Mouse (Mus musculus): ENCODE data around the gene Scyl1.
"Not testable (repeated sequence)": the region's sequence is repeated elsewhere in the genome, so short reads cannot be mapped to it uniquely, and the experiment has no call there.

Scyl1 gene

DNA sequence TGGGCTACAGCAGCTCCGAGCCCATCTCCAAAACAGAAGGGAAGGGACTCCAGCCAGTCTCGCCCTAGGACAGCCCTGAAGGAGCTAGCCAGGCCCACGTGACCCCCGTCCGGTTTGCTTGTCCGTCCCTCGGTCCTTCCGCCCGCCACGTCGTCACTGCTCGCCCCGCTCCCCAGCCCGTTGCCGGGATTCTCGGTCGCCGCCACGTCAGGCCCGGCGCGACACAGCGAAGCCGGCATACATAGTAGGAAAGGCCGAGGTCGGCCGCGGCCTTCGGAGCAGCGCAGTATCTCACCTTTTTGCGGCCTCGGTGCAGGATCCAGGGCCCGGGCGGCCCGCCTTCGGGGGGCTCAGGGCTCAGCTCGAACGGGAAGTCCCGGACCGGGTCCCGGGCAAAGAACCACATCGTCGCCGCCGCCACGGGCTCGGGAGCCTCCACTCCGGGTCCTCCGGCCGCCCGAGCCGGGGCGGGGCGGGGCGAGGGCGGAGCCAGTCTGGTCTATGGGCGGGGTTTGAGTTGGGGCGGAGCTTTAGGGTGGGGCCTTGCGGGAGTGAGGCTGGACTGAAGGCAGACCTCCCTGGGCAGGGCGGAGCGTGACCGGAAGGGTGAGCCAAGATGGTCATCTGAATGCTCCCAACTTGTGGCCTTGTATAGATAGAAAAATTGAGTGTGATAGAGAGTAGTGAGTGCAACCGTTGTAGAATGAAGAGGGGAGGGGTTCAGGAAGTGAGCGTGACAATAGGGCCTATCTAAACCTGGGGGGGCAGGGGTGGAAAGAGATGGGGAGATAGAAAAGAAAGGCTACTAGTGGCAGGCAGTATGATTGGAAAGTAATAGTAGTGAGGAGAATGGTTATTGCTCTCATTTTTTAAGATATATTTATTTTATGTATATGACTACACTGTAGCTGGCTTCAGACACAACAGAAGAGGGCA, at the start of gene Scyl1:
Scyl1 (minus strand) TSS at position 495 of the 936 bp plus-strand sequence.
- peak; percentile 65 for DNase-seq (ENCODE audit: low read depth, low spot score)

- DNase-seq (ENCODE audit: low read depth, low spot score): no peak
These were observed 48.3 kb upstream of the Scyl1 start for GRCm38 (mm10) chr19:5819549-5819948.

- no peak for DNase-seq (ENCODE audit: low read depth, low spot score)
These were observed 47.4 kb upstream of the Scyl1 start for GRCm38 (mm10) chr19:5818590-5818977.

DNA sequence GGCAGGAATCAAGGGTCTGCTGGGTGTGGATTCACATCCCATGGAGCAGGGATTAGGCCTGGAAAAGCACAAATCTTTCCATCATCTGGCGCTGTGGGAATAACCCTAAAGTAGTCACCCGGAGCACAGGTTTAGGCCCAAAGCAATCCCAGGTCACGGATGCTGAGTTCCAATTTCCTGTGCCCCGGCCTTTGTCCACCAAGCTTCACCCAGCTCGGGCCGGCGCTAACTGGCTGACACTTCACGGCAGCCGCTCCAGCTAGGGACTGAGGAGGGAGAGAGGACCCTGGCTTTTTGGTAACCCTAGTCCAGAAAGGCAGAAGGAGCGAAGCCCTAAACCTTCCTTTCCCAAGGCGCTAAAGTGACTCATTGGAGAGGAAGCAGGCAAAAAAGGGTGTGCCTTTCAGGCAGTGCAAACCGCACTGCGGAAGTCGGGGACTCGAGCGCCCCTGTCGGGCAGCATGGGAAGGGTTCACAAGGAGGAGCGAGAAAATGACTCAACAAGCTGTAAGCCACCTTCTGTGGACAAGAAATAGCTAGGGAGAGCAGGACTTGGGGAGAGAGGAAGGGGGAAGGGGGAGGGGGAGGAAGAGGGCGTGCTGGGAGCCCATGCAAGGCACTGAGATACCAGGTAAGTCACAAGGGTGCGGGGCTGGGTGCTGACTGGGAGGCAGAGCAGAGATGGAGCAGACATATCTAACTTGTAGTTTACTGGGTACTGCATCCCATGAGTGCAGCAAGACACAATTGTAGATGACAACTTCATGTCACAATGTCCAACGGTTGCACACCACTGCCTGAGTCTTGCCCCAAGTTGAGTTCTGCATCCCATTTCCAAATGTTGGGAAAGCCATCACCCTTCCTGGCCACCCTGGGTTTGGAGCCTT, 46.7 kb upstream of the Scyl1 start:
- peak; percentile 54 for DNase-seq (ENCODE audit: low read depth, low spot score)

- no peak for DNase-seq (ENCODE audit: low read depth, low spot score)
These were observed 44.7 kb upstream of the Scyl1 start for GRCm38 (mm10) chr19:5815928-5816327.

DNA sequence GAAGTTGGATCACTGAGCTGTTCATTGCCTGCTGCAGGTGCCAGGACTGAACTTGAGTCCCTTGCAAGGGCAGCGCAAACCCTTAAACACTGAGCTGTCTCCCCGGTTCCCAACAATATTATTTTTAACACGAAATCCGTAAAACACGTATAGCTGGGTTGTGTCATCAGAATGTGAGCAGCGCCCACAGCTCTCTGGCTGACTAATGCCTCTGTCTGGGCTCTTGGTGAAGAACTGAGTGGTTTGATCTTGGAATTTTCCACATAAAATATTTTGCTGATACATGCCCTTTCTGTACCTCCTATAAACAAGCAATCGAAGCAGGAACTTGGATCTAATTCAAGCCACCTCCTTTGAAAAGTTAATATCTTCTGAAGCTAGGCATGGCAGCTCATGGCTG, 43.8 kb upstream of the Scyl1 start:
- no peak for DNase-seq (ENCODE audit: low read depth, low spot score)

DNA sequence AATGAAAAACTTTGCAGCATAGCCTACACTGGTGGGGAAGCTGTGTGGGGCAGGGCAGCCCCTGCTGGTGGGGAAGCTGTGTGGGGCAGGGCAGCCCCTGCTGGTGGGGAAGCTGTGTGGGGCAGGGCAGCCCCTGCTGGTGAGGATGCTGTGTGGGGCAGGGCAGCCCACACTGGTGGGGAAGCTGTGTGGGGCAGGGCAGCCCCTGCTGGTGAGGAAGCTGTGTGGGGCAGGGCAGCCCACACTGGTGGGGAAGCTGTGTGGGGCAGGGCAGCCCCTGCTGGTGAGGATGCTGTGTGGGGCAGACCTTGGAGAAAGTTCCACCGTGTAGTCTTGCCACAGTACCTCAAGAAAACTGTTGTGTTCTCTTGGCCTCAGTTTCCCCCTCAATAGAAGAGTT, 42.8 kb upstream of the Scyl1 start:
- not testable (repeated sequence) for DNase-seq (ENCODE audit: low read depth, low spot score)

DNA sequence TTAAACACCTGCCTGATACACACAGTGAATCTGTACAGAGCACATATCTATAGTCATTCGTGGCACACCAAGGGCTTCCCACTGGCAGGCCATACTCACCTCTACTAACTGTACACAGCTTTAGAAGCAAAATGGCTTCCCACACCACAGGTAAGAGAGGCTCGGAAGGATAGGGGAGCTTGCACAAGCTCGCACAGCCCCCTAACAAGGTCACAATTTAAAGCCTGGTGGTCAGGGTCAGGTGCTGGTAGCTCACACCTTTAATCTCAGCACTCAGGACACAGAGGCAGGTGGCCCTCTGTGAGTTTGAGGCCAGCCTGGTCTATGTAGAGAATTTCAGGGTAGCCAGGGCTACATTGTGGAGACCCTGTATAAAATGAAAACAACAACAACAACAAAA, 42.3 kb upstream of the Scyl1 start:
- no peak for DNase-seq (ENCODE audit: low read depth, low spot score)

DNA sequence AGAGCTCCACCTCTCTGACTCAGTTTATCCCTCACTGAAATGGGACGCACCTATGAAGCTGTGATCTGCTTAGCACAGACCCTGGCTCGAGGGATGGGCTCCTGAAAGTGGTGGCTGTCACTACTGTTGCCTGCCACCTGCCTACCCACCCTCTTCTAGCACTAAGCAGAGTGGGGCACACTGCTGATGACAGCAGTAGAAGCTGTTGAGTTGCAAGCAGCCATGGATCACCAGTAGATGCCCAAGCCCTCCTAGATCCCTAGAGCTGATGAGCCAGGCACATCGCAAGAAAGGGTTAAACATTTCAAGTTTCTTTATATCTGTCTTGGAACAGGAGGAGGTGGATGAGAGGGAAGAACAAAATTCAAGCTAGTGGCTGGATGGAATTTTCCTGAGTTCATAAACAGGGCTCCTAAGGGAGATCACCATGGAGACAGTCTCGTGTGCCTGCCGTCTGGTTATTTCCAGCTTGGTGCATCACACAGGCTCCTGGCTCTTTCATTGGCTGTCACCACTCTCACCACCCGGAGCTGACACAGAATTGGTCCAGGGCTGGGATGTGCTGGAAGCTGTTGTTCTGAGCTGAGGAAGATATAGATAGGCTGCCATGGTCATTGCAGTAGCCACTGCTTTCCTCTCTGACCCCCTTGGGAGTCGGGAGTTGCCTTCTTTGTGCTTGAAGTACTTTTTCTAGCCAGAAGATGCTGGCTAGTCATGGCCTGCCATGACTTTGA, 40.7 kb upstream of the Scyl1 start:
- peak; percentile 94 for DNase-seq (ENCODE audit: low read depth, low spot score)

- no peak for DNase-seq (ENCODE audit: low read depth, low spot score)
These were observed 39.8 kb upstream of the Scyl1 start for GRCm38 (mm10) chr19:5810840-5811563.

DNA sequence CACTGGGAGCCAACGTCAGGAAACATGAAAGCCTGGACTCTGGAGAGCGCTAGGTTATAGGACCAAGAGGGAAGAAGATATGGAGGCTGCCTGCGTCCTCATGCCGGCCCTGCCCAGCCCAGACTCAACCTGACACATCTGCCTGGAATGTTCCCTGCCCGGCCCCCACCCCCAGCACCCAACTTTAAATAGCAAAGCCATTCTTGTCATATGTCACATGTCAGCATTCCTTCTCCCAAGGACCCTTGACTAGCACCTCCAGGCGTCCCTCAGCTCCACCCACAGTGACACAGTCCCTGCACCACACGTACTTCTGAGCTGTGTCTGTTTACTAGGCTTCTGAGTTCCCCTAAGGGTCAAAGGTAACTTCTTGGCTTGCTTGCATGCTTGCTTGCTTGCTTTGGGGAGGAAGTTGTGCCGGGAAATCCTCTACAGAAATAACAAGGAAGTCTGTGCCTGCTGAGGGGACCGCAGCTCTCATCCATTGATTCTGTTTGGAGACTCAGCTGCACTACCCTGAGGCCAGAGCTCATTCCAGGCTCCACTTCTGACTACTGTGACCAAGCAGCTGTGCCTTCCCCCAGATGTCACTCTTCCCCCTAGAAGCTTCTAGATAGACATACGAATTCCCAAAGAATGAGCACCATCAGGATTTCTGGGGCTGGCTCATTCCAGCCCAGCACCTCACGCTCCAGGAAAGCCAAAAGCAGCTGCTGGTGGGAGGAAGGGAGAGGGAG, 39.1 kb upstream of the Scyl1 start:
- no peak for DNase-seq (ENCODE audit: low read depth, low spot score)

- DNase-seq (ENCODE audit: low read depth, low spot score): no peak
These were observed 38.5 kb upstream of the Scyl1 start for GRCm38 (mm10) chr19:5809712-5810089.

GRCm38 (mm10) chr19:5808955-5809711, 37.9 kb upstream of the Scyl1 start:
- DNase-seq (ENCODE audit: low read depth, low spot score): no peak

DNA sequence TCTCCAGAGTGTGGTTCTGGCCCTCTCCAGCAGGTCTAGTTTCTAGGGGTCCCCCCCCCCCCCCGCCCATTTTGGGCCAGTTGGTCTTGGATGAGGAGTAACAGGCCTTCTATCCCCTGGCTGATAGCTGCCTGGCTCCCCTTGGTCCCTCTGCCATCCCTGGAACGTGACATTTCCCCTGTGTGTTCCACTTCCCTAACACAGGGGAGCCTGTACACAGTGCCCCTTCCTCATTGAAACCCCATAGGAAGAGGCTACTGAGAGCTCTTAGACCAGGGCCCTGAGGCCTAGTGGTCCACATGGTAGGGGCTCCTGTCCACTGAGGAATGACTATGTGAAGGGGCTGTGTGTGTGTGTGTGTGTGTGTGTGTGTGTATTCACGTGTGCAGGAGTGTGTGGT, 36.5 kb upstream of the Scyl1 start:
- DNase-seq (ENCODE audit: low read depth, low spot score): no peak

DNA sequence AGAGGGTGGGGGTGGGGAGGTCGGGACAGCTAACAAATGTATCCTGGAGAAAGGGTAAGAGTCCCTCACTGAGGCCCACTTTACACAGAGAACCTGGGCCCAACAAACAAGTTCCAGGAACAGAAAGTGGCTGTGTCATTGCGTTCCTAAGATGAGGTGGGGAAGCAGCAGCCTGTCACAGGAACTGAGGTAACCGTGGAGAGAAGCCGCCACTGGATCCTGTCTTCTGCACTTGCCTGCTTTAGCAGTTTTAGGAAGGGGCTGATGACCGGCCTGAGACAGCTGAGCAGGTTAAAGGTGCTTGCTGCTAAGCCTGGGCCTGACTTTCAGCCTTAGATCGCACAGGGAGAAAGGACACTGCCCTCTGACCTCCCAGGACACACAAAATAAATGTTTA, 35.6 kb upstream of the Scyl1 start:
- DNase-seq (ENCODE audit: low read depth, low spot score): no peak

- DNase-seq (ENCODE audit: low read depth, low spot score): no peak
These were observed 35.0 kb upstream of the Scyl1 start for GRCm38 (mm10) chr19:5806051-5806808.

GRCm38 (mm10) chr19:5804371-5804899, 33.2 kb upstream of the Scyl1 start:
- no peak for DNase-seq (ENCODE audit: low read depth, low spot score)

DNA sequence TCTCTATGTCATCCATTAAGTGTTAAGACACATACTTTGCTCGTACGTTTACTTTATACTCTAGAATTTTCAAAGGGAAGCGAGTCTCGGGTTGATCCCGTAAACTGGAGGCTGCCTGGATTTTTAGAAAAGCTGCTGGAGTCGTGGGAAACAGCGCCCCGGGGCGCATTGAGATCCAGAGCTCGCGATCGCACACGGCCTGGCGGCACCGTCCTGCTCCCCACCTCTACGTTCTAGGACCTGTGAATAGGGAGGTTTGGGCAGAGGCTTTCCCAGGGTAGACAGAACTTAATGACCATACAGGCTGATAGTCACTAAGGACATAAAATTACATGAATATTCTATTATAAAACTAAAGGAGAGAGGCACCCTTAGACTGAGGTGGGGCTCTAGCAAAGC, 32.7 kb upstream of the Scyl1 start:
- DNase-seq (ENCODE audit: low read depth, low spot score): no peak
